Mouse (Mus musculus): ENCODE data around the gene Nanos3.

DNA sequence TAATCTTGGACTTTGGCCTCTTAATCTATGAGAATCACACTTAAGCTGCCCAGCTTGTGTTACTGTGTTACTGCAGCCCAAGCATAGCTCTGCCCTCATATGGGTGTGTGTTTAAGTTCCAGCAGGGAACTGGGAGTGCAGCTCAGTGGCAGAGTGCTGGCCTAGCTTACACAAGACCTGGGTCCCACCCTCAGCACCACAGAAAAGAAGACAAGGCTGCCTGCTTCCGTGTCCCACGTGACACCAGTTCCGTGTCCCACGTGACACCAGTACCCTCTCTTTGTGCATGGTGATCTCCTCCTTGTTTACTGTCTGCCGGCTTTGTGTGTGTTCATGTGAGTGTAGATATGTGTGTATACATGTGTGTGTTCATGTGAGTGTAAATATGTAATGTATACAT lies 33.1 kb upstream of the Nanos3 start:
- TF ChIP-seq CTCF (conservative IDR thresholded peaks at IDR 0.05; ENCODE audit: low read length) (no peak), POU5F1 (IDR thresholded peaks at IDR 0.05; ENCODE audit: borderline replicate concordance, low read length) (no peak)

Measured in E14TG2a.4 (cell line).